Mouse (Mus musculus) lung, adult 2 months (tissue): ENCODE results near the gene Zswim3.
"Not testable (repeated sequence)": the region's sequence is repeated elsewhere in the genome, so short reads cannot be mapped to it uniquely, and the experiment has no call there.

Experiments
- CTCF ChIP-seq: fragments of 200-500 bp; IDR thresholded peaks from 2 replicates; pipeline ENCODE4 v1.5.1; 2011; ENCODE audit warnings: mild to moderate bottlenecking, low read length, control low read depth; ENCODE audit not compliant: insufficient read depth
- POLR2A ChIP-seq: fragments of 200-500 bp; IDR thresholded peaks from 2 replicates; pipeline ENCODE4 v1.6.1; 2011; ENCODE audit warnings: low read depth, mild to moderate bottlenecking, control low read depth, low read length, borderline replicate concordance; ENCODE audit errors: extremely low read depth

DNA sequence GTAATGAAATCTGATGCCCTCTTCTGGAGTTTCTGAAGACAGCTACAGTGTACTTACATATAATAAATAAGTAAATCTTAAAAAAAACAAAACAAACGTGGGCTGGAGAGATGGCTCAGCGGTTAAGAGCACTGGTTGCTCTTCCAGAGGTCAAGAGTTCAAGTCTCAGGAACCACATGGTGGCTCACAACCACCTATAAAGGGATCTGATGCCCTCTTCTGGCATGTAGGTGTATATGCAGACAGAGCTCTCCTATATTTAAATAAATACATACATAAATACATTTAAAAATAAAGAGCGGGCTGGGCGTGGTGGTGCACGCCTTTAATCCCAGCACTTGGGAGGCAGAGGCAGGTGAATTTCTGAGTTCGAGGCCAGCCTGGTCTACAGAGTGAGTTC is 6.3 kb upstream of the Zswim3 start:
- not testable (repeated sequence) for TF ChIP-seq POLR2A, CTCF
